9 mouse cellular contexts compared by ENCODE assay signal in the genomic region with DNA sequence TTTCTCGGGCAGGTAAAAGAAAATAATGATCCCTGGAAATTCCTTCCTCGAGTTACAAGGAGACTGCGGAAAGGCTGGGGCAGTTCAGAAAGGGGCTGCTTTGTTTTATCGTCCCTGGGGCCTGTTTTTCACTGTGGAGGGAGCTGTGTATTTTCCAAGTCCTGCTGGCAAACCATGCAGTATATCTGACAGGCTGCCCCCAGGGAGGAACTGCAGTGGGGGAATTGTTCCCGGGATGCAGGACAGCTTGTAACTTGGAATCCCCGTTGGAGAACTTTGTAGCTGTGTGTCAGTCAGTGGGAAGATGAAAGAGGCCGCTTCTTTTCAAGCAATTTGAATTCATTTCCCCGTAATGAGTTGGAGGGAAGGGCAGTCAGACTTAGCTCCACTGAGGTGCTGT.
A peak's percentile ranks its signal among the peaks of the same experiment; 100 is the strongest.
DNase-seq lines count a peak whose midpoint lies in the region; ATAC-seq and TF ChIP-seq lines count a peak whose summit lies in the region.
"Had no signal": no experiment of that assay in that cellular context is flagged by ENCODE, and none has a peak within 500 bp of the region (broad histone marks: within the 10 kb centered on the region; RNA-seq: fewer than 3 reads in every experiment).

No protein-coding gene starts in this region.

- H3K27ac ChIP-seq in lung, embryonic 14.5 days (ENCODE audit: low read depth), result no peak overlapping the region
- no peak overlapping the region for H3K27ac ChIP-seq in forebrain, embryonic 16.5 days (ENCODE audit: low read length)
- no peak overlapping the region for H3K27ac ChIP-seq in hindbrain, embryonic 16.5 days (ENCODE audit: low read depth, low read length)
- no peak overlapping the region for H3K27ac ChIP-seq in midbrain, embryonic 16.5 days (ENCODE audit: low read length)

- H3K4me3 ChIP-seq in lung, embryonic 14.5 days (ENCODE audit: low read depth, low read length), result peak overlapping the region; percentile 20; the same call in 1 of the 2 replicates
- H3K4me3 ChIP-seq in forebrain, embryonic 16.5 days (replicated peaks; ENCODE audit: low read length), result peak overlapping the region; percentile 13
- H3K4me3 ChIP-seq in hindbrain, embryonic 16.5 days (ENCODE audit: low read length), result peak overlapping the region; percentile 14
- peak overlapping the region; percentile 6; the same call in 1 of the 2 replicates for H3K4me3 ChIP-seq in midbrain, embryonic 16.5 days (ENCODE audit: low read depth, low read length)

- TF ChIP-seq CTCF in lung, embryonic 14.5 days (IDR thresholded peaks at IDR 0.05; ENCODE audit: low read depth), result no peak

- peak overlapping the region; percentile 52 for H3K4me2 ChIP-seq in lung, embryonic 14.5 days
- H3K4me2 ChIP-seq in forebrain, embryonic 16.5 days (ENCODE audit: low read length), result peak overlapping the region; percentile 47
- H3K4me2 ChIP-seq in hindbrain, embryonic 16.5 days (ENCODE audit: low read length), result peak overlapping the region; percentile 46
- H3K4me2 ChIP-seq in midbrain, embryonic 16.5 days (ENCODE audit: low read length), result peak overlapping the region; percentile 41

- H3K9me3 ChIP-seq in lung, embryonic 14.5 days (ENCODE audit: low read depth, low read length), result no peaks in the 10 kb centered on the region
- no peaks in the 10 kb centered on the region for H3K9me3 ChIP-seq in forebrain, embryonic 16.5 days (ENCODE audit: control insufficient read depth, low read length)
- H3K9me3 ChIP-seq in hindbrain, embryonic 16.5 days (ENCODE audit: control insufficient read depth, low read length), result no peaks in the 10 kb centered on the region
- H3K9me3 ChIP-seq in midbrain, embryonic 16.5 days (replicated peaks; ENCODE audit: control insufficient read depth, low read length, poor library complexity, severe bottlenecking), result no peaks in the 10 kb centered on the region

- WGBS in lung, embryonic 14.5 days, result 4% methylated on average over 8 of the region's 8 CpGs
- WGBS in forebrain, embryonic 16.5 days, result under 1% methylated on average over 8 of the region's 8 CpGs
- 2% methylated on average over 8 of the region's 8 CpGs for WGBS in hindbrain, embryonic 16.5 days
- 1% methylated on average over 8 of the region's 8 CpGs for WGBS in midbrain, embryonic 16.5 days

- H3K9ac ChIP-seq in lung, embryonic 14.5 days, result 0 out of 2 replicates have a peak overlapping the region, but pooled peaks have one; percentile 10
- no peak overlapping the region; the same call in 1 of the 2 replicates for H3K9ac ChIP-seq in forebrain, embryonic 16.5 days (replicated peaks; ENCODE audit: low read depth, low read length)
- no peak overlapping the region for H3K9ac ChIP-seq in hindbrain, embryonic 16.5 days (ENCODE audit: low read depth, low read length)
- peak overlapping the region; percentile 10; the same call in 1 of the 2 replicates for H3K9ac ChIP-seq in midbrain, embryonic 16.5 days (ENCODE audit: low read depth, low read length)

- peak; percentile 52; the same call in 1 of the 2 replicates for ATAC-seq in lung, embryonic 14.5 days (ENCODE audit: insufficient read depth)
- peak; percentile 86 for ATAC-seq in forebrain, embryonic 16.5 days
- ATAC-seq in hindbrain, embryonic 16.5 days, result 0 out of 2 replicates have a peak, but pooled peaks have one; percentile 37
- ATAC-seq in midbrain, embryonic 16.5 days, result no peak
- no peak for ATAC-seq in erythroblast, adult 5-6 weeks (replicated peaks; ENCODE audit: low FRiP score, poor library complexity, severe bottlenecking)

- DNase-seq in lung, embryonic 14.5 days, result peak; percentile 26
- no peak for DNase-seq in lung, postnatal 4 days
- DNase-seq in right cerebral cortex, postnatal 4 days, result no peak
- DNase-seq in thymus, postnatal 4 days, result no peak

- no peaks in the 10 kb centered on the region for H3K36me3 ChIP-seq in lung, embryonic 14.5 days (ENCODE audit: insufficient read depth)
- no peaks in the 10 kb centered on the region for H3K36me3 ChIP-seq in forebrain, embryonic 16.5 days (ENCODE audit: control insufficient read depth, insufficient read depth)
- no peaks in the 10 kb centered on the region for H3K36me3 ChIP-seq in hindbrain, embryonic 16.5 days (ENCODE audit: control insufficient read depth, insufficient read depth, low read length)
- H3K36me3 ChIP-seq in midbrain, embryonic 16.5 days (ENCODE audit: control insufficient read depth, insufficient read depth, low read length), result no peaks in the 10 kb centered on the region
- H3K36me3 ChIP-seq: G1E had no signal

- 0 out of 2 replicates have a peak, but pooled peaks cover 2% of the 10 kb centered on the region for H3K4me1 ChIP-seq in lung, embryonic 14.5 days (ENCODE audit: insufficient read depth)
- peaks cover 12% of the 10 kb centered on the region for H3K4me1 ChIP-seq in forebrain, embryonic 16.5 days (replicated peaks; ENCODE audit: control insufficient read depth, insufficient read depth, low read length)
- H3K4me1 ChIP-seq in hindbrain, embryonic 16.5 days (ENCODE audit: control insufficient read depth, insufficient read depth, low read depth, low read length), result peaks cover 7% of the 10 kb centered on the region
- peaks cover 14% of the 10 kb centered on the region for H3K4me1 ChIP-seq in midbrain, embryonic 16.5 days (ENCODE audit: control insufficient read depth, insufficient read depth, low read length)

- no peaks in the 10 kb centered on the region for H3K27me3 ChIP-seq in lung, embryonic 14.5 days (ENCODE audit: insufficient read depth, low read length)
- no peaks in the 10 kb centered on the region for H3K27me3 ChIP-seq in forebrain, embryonic 16.5 days (replicated peaks; ENCODE audit: control insufficient read depth, insufficient read depth, low read length)
- no peaks in the 10 kb centered on the region for H3K27me3 ChIP-seq in hindbrain, embryonic 16.5 days (replicated peaks; ENCODE audit: control insufficient read depth, insufficient read depth, low read length)
- H3K27me3 ChIP-seq in midbrain, embryonic 16.5 days (ENCODE audit: control insufficient read depth, insufficient read depth, low read depth, low read length), result no peaks in the 10 kb centered on the region

Comparison
In these comparisons a context has a peak if more than half of its experiments do, and no peak if none do; other contexts are left out.
1. ATAC-seq: peak in lung, embryonic 14.5 days (single experiment), forebrain, embryonic 16.5 days (single experiment) and hindbrain, embryonic 16.5 days (single experiment); none in midbrain, embryonic 16.5 days (single experiment) and erythroblast, adult 5-6 weeks (single experiment).
2. H3K9ac ChIP-seq: peak in lung, embryonic 14.5 days (single experiment) and midbrain, embryonic 16.5 days (single experiment); none in forebrain, embryonic 16.5 days (single experiment) and hindbrain, embryonic 16.5 days (single experiment).
3. Peak in every context shown above with its lines, with median percentiles within 50 percentile points of each other: H3K4me2 ChIP-seq and H3K4me3 ChIP-seq.